Comparison of ENCODE assay signal across 9 mouse cellular contexts in genomic region chr4:114599121-114599520, GRCm38 (mm10).
DNase-seq lines count a peak whose midpoint lies in the region; ATAC-seq and TF ChIP-seq lines count a peak whose summit lies in the region.
"Had no signal": no experiment of that assay in that cellular context is flagged by ENCODE, and none has a peak within 500 bp of the region (broad histone marks: within the 10 kb centered on the region; RNA-seq: fewer than 3 reads in every experiment).

No protein-coding gene starts in this region.

- H3K9ac ChIP-seq in midbrain, embryonic 11.5 days (ENCODE audit: low read length) = no peak overlapping the region
- no peak overlapping the region for H3K9ac ChIP-seq in midbrain, embryonic 13.5 days (replicated peaks)

- peak; percentile 46 for TF ChIP-seq CTCF in gastrocnemius, adult 2 months (IDR thresholded peaks at IDR 0.05)

- no peak overlapping the region for H3K4me3 ChIP-seq in gastrocnemius, adult 2 months
- H3K4me3 ChIP-seq in midbrain, embryonic 11.5 days (ENCODE audit: low read depth, low read length) = no peak overlapping the region
- H3K4me3 ChIP-seq in midbrain, embryonic 13.5 days (replicated peaks) = no peak overlapping the region
- no peak overlapping the region for H3K4me3 ChIP-seq in limb, embryonic 10.5 days

- 0 out of 2 replicates have a peak, but pooled peaks have one; percentile 28 for ATAC-seq in midbrain, embryonic 11.5 days (ENCODE audit: low FRiP score)
- no peak for ATAC-seq in midbrain, embryonic 13.5 days

- no peak overlapping the region for H3K27ac ChIP-seq in gastrocnemius, adult 2 months
- H3K27ac ChIP-seq in midbrain, embryonic 11.5 days (ENCODE audit: low read depth, low read length) = no peak overlapping the region
- no peak overlapping the region for H3K27ac ChIP-seq in midbrain, embryonic 13.5 days
- no peak overlapping the region for H3K27ac ChIP-seq in limb, embryonic 10.5 days

- H3K9me3 ChIP-seq in midbrain, embryonic 11.5 days (ENCODE audit: control insufficient read depth, low read length) = no peaks in the 10 kb centered on the region
- no peaks in the 10 kb centered on the region for H3K9me3 ChIP-seq in midbrain, embryonic 13.5 days
- no peaks in the 10 kb centered on the region for H3K9me3 ChIP-seq in limb, embryonic 10.5 days (replicated peaks)
- H3K9me3 ChIP-seq: megakaryocyte, embryonic 14.5 days had no signal

- H3K4me1 ChIP-seq in midbrain, embryonic 11.5 days (ENCODE audit: control insufficient read depth, insufficient read depth, low read length) = peaks cover 8% of the 10 kb centered on the region
- peaks cover 14% of the 10 kb centered on the region for H3K4me1 ChIP-seq in midbrain, embryonic 13.5 days (replicated peaks)
- peaks cover 23% of the 10 kb centered on the region for H3K4me1 ChIP-seq in limb, embryonic 10.5 days
- H3K4me1 ChIP-seq: megakaryocyte, embryonic 14.5 days had no signal

- intact Hi-C loops in gastrocnemius, adult 2 months (cut with DNase I) = no loop called here
- intact Hi-C loops in gastrocnemius, postnatal 14 days (cut with DNase I; ENCODE audit: low total_unique reads) = no loop called here

- H3K36me3 ChIP-seq in midbrain, embryonic 11.5 days (ENCODE audit: control insufficient read depth, insufficient read depth, low read length) = no peaks in the 10 kb centered on the region
- no peaks in the 10 kb centered on the region for H3K36me3 ChIP-seq in midbrain, embryonic 13.5 days
- no peaks in the 10 kb centered on the region for H3K36me3 ChIP-seq in limb, embryonic 10.5 days

- no peaks in the 10 kb centered on the region for H3K27me3 ChIP-seq in midbrain, embryonic 11.5 days (ENCODE audit: control insufficient read depth, insufficient read depth, low read length)
- H3K27me3 ChIP-seq in midbrain, embryonic 13.5 days = no peaks in the 10 kb centered on the region
- H3K27me3 ChIP-seq in limb, embryonic 10.5 days (ENCODE audit: low read depth, poor library complexity, severe bottlenecking) = peaks cover 93% of the 10 kb centered on the region

- no peak overlapping the region for H3K4me2 ChIP-seq in midbrain, embryonic 11.5 days
- no peak overlapping the region for H3K4me2 ChIP-seq in midbrain, embryonic 13.5 days (replicated peaks)

- no peak for DNase-seq in gastrocnemius, adult 2 months
- no peak for DNase-seq in gastrocnemius, postnatal 14 days
- no peak for DNase-seq in midbrain, embryonic 11.5 days (ENCODE audit: low spot score, missing footprints)
- peak; percentile 54 for DNase-seq in limb, embryonic 10.5 days (ENCODE audit: low spot score)
- peak; percentile 76 for DNase-seq in thymus, postnatal 14 days
- no peak for DNase-seq in right cerebral cortex, postnatal 10 days (ENCODE audit: low spot score in 2 of 2)
- DNase-seq in frontal cortex, postnatal 25 days (ENCODE audit: low spot score in 2 of 2) = no peak

Comparison
In these comparisons a context has a peak if more than half of its experiments do, and no peak if none do; other contexts are left out.
1. DNase-seq: peak in limb, embryonic 10.5 days (single experiment) and thymus, postnatal 14 days (single experiment); none in gastrocnemius, adult 2 months (single experiment), gastrocnemius, postnatal 14 days (single experiment), midbrain, embryonic 11.5 days (single experiment), right cerebral cortex, postnatal 10 days (0 of 2) and frontal cortex, postnatal 25 days (0 of 2).